Mouse (Mus musculus) liver, embryonic 14.5 days (tissue): ENCODE measurements around the gene Rhebl1.

Experiments used
- CTCF ChIP-seq: IDR thresholded peaks from 2 replicates; pipeline ENCODE4 v1.5.1; 2016; ENCODE audit warnings: antibody characterized with exemption, low read depth, control low read depth
- EP300 ChIP-seq: IDR thresholded peaks from 2 replicates; pipeline ENCODE4 v1.6.1; 2016; ENCODE audit warnings: antibody characterized with exemption, low read depth

- TF ChIP-seq CTCF = no peak
- TF ChIP-seq EP300 = no peak
These were observed 41.6 kb downstream of the Rhebl1 start for GRCm38 (mm10) chr15:98852733-98853132.
